Mouse (Mus musculus): ENCODE measurements around the gene Tsc22d1.

DNA sequence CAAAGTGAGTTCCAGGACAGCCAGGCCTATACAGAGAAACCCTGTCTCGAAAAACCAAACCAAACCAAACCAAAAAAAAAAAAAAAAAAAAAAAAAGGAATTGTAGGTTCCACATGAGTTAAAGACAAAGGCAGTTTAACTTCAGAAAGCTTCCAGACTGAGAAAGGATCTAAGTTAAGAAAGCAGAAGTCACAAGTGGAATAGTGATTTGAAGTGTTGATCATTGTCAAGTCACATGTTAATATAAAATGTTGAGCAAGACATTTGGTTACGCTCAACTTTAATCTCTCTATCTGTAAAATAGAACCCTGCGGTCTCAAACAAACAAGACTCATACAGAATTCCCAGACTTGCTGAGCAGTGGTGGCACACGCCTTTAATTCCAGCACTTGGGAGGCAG lies 12.2 kb upstream of the Tsc22d1 start:
- no peak for TF ChIP-seq CTCF (IDR thresholded peaks at IDR 0.05; ENCODE audit: low read depth, low read length)
- no peak for TF ChIP-seq POLR2A (IDR thresholded peaks at IDR 0.05; ENCODE audit: extremely low read depth, insufficient read depth, low read length)

All from liver, adult 2 months (tissue).